Mouse (Mus musculus): ENCODE results near the gene Spint2. TPM values are rescaled to one million over a fixed set of nuclear protein-coding genes. Genes with fewer than 3 reads are reported as not detected.
A peak's percentile ranks its signal among the peaks of the same experiment; 100 is the strongest.
"Not testable (repeated sequence)": the region's sequence is repeated elsewhere in the genome, so short reads cannot be mapped to it uniquely, and the experiment has no call there.

Spint2 gene
- polyA plus RNA-seq, 1 experiment from 2014 or later = 18.3 TPM

DNA sequence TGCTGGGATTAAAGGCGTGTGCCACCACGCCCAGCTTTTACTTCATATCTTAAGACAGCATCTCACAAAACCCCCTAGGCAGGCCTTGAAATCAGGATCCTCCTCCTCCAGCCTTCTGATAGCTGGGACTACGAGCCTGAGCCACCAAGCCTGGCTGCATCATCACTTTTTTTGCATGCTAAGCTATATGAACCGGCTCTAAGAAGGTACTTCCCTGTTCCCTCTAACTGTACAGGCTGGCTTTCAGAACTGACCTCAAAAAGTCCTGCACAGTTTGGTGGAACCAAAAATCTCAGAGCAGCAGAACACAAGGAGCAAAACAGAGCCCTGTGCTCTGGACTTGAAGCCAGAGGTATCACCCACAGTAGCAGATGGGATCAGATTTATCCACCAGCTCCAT is 53.5 kb downstream of the Spint2 start:
- WGBS = 79% methylated on average over 4 of the region's 4 CpGs
- Histone ChIP-seq H3K36me3 (ENCODE audit: control insufficient read depth, insufficient read depth, low read length) (no peaks in the 10 kb centered on the region), H3K4me2 (no peak overlapping the region), H3K4me3 (ENCODE audit: low read depth, low read length) (no peak overlapping the region), H3K9me3 (ENCODE audit: control insufficient read depth, low read length) (no peaks in the 10 kb centered on the region), H3K27ac (ENCODE audit: low read depth, low read length) (no peak overlapping the region), H3K4me1 (ENCODE audit: control insufficient read depth, insufficient read depth, low read length) (peaks cover 14% of the 10 kb centered on the region), H3K27me3 (ENCODE audit: control insufficient read depth, insufficient read depth, low read length) (peaks cover 23% of the 10 kb centered on the region), H3K9ac (ENCODE audit: low read length) (no peak overlapping the region)
- DNase-seq (ENCODE audit: low spot score, missing footprints) (no peak), ATAC-seq (ENCODE audit: low FRiP score) (no peak)

DNA sequence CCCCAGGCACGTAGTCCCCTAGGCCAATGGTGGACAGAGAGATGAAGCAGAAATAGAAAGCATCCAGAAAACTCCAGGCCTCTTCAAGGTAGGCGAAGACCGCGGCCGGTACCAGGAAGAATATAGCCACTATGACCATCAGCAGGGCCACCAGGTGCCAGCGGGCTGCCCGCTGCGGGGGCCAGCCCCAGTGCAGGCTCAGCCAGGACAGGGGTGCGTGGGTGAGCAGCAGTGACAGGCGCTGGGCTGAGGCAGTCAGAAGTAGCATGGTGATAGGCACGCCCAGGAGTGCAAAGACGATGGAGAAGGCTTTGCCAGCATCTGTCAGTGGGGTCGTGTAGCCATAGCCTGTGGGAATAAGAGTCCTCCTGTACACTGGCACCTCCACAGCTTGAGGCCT is 56.2 kb downstream of the Spint2 start:
- ATAC-seq (ENCODE audit: low FRiP score) (no peak), DNase-seq (ENCODE audit: low spot score, missing footprints) (no peak)
- H3K27me3 ChIP-seq (ENCODE audit: control insufficient read depth, insufficient read depth, low read length) = peaks cover under 1% of the 10 kb centered on the region
- H3K4me2 ChIP-seq = peak overlapping the region; percentile 36; the same call in 1 of the 2 replicates
- 73% methylated on average over 13 of the region's 13 CpGs for WGBS
- H3K9ac ChIP-seq (ENCODE audit: low read length) = 0 out of 2 replicates have a peak overlapping the region, but pooled peaks have one; percentile 44
- H3K4me1 ChIP-seq (ENCODE audit: control insufficient read depth, insufficient read depth, low read length) = peaks cover 8% of the 10 kb centered on the region; the same call in 1 of the 2 replicates
- H3K27ac ChIP-seq (ENCODE audit: low read depth, low read length) = no peak overlapping the region
- no peaks in the 10 kb centered on the region for H3K9me3 ChIP-seq (ENCODE audit: control insufficient read depth, low read length)
- H3K4me3 ChIP-seq (ENCODE audit: low read depth, low read length) = no peak overlapping the region
- H3K36me3 ChIP-seq (ENCODE audit: control insufficient read depth, insufficient read depth, low read length) = no peaks in the 10 kb centered on the region

DNA sequence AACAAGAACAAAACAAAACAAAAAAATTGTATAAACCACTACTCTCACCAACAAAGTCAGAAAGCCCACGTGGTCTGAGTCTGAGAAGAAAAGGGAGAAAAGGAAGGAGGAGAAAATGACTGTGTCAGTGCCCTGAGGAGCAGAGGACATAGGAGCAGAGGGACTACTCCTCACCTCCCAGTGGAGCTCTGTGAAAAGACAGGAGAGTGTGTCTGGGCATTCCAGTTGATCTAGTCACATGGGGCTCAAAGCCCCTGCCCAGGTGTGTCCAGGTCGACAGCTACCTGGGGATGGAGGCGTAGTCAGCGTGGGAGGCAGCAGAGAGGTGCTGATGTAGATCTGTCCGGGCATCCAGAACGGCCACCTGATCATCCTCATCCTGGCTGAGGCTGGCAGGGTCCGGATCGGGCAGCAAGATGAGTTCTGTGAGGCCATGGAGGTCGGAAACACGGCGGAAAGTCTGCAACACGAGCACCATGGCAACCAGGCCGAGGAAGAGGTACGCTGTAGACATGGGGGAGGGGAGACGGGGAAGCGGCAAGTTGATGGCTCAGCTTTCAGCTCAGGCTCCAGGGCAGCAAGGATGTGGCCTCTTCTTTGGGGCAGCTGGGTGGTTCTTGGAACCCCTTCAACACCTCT is 56.8 kb downstream of the Spint2 start:
- Histone ChIP-seq H3K4me2 (peak overlapping the region; percentile 36; the same call in 1 of the 2 replicates), H3K9ac (ENCODE audit: low read length) (peak overlapping the region; percentile 44; the same call in 1 of the 2 replicates), H3K4me1 (ENCODE audit: control insufficient read depth, insufficient read depth, low read length) (peaks cover 8% of the 10 kb centered on the region; the same call in 1 of the 2 replicates), H3K36me3 (ENCODE audit: control insufficient read depth, insufficient read depth, low read length) (no peaks in the 10 kb centered on the region), H3K27ac (ENCODE audit: low read depth, low read length) (no peak overlapping the region), H3K4me3 (ENCODE audit: low read depth, low read length) (0 out of 2 replicates have a peak overlapping the region, but pooled peaks have one; percentile 5), H3K9me3 (ENCODE audit: control insufficient read depth, low read length) (no peaks in the 10 kb centered on the region; the same call in 1 of the 2 replicates), H3K27me3 (ENCODE audit: control insufficient read depth, insufficient read depth, low read length) (no peaks in the 10 kb centered on the region)
- DNase-seq (ENCODE audit: low spot score, missing footprints) (peak; percentile 83), ATAC-seq (ENCODE audit: low FRiP score) (peak; percentile 42; the same call in 1 of the 2 replicates)
- 10% methylated on average over 16 of the region's 16 CpGs for WGBS

DNA sequence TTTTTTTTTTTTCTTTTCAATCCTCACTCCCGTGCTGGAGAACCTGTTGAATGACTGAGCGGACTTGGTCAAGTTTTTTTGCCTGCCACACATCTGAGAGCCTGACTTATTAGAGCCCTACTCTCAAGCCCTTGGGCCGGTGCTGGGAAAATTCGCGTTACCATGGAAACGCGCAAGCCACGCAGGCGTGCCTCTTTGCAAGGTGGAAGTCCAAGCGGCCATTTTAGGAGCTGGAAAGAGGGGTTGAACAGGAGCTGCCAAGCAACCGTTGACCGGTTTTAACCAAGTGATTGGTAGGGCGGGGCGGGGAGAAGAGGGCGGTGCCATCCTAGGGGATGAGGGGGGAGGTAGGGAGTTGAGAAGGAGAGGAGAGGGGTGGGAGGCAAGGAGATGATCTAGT is 66.9 kb downstream of the Spint2 start:
- peaks cover 4% of the 10 kb centered on the region; the same call in 1 of the 2 replicates for H3K9me3 ChIP-seq (ENCODE audit: control insufficient read depth, low read length)
- H3K27ac ChIP-seq (ENCODE audit: low read depth, low read length) = no peak overlapping the region
- H3K9ac ChIP-seq (ENCODE audit: low read length) = no peak overlapping the region
- 46% methylated on average over 15 of the region's 15 CpGs for WGBS
- no peaks in the 10 kb centered on the region for H3K4me1 ChIP-seq (ENCODE audit: control insufficient read depth, insufficient read depth, low read length)
- no peaks in the 10 kb centered on the region for H3K36me3 ChIP-seq (ENCODE audit: control insufficient read depth, insufficient read depth, low read length)
- H3K27me3 ChIP-seq (ENCODE audit: control insufficient read depth, insufficient read depth, low read length) = peaks cover 12% of the 10 kb centered on the region
- no peak overlapping the region for H3K4me3 ChIP-seq (ENCODE audit: low read depth, low read length)
- ATAC-seq (ENCODE audit: low FRiP score) = no peak
- H3K4me2 ChIP-seq = no peak overlapping the region
- DNase-seq (ENCODE audit: low spot score, missing footprints) = no peak

DNA sequence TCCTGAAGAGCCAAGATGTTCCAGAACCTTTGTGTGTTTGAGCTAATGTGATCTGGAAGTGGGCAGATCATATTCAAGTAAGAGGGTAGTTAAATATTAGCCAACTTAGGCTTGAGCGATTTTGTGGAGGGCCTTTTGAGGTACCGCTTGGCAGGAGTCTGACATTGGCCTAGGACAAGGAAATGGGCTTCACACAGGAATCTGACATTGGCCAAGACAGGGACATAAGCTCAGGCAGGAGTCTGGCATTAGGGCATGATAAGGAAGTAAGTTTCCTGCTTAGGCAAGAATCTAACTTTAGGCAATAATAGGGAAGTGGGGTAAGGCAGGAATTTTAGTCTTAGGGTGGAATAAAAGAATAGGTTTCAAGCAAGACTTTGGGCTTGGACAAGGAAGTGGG is 67.5 kb downstream of the Spint2 start:
- Histone ChIP-seq H3K4me1 (ENCODE audit: control insufficient read depth, insufficient read depth, low read length) (no peaks in the 10 kb centered on the region), H3K9ac (ENCODE audit: low read length) (no peak overlapping the region), H3K4me3 (ENCODE audit: low read depth, low read length) (no peak overlapping the region), H3K27ac (ENCODE audit: low read depth, low read length) (no peak overlapping the region), H3K9me3 (ENCODE audit: control insufficient read depth, low read length) (peaks cover 3% of the 10 kb centered on the region; the same call in 1 of the 2 replicates), H3K4me2 (no peak overlapping the region), H3K36me3 (ENCODE audit: control insufficient read depth, insufficient read depth, low read length) (no peaks in the 10 kb centered on the region), H3K27me3 (ENCODE audit: control insufficient read depth, insufficient read depth, low read length) (peaks cover 12% of the 10 kb centered on the region)
- whole genome bisulfite sequencing = 65% methylated on average over 2 of the region's 2 CpGs
- no peak for ATAC-seq (ENCODE audit: low FRiP score)
- DNase-seq (ENCODE audit: low spot score, missing footprints) = peak; percentile 86

DNA sequence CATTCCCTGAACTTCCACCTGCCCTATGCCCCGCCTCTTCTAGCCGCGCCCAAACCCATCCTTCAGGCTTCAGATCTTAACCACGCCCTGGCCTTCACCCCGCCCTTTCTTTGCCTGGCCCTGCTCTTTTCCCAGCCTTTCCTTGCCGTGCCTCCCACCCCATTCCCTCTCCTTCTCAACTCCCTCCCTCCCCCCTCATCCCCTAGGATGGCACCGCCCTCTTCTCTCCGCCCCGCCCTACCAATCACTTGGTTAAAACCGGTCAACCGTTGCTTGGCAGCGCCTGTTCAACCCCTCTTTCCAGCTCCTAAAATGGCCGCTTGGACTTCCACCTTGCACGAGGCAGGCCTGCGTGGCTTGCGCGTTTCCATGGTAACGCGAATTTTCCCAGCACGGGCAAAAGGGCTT is 68.0 kb downstream of the Spint2 start, which contains the start of gene Catsperg1:
TSS of gene Catsperg1 (minus strand) at position 361 of the 408 bp plus-strand sequence.
- Histone ChIP-seq H3K4me1 (ENCODE audit: control insufficient read depth, insufficient read depth, low read length) (no peaks in the 10 kb centered on the region), H3K27me3 (ENCODE audit: control insufficient read depth, insufficient read depth, low read length) (peaks cover 12% of the 10 kb centered on the region), H3K36me3 (ENCODE audit: control insufficient read depth, insufficient read depth, low read length) (no peaks in the 10 kb centered on the region), H3K9me3 (ENCODE audit: control insufficient read depth, low read length) (no peaks in the 10 kb centered on the region), H3K4me3 (ENCODE audit: low read depth, low read length) (peak within 1 kb of the TSS; percentile 14; the same call in 1 of the 2 replicates), H3K27ac (ENCODE audit: low read depth, low read length) (no peak within 1 kb of the TSS), H3K4me2 (peak within 1 kb of the TSS; percentile 37), H3K9ac (ENCODE audit: low read length) (no peak within 1 kb of the TSS)
- whole genome bisulfite sequencing = 3% methylated on average over 20 of the region's 20 CpGs
- ATAC-seq (ENCODE audit: low FRiP score) (peak; percentile 86), DNase-seq (ENCODE audit: low spot score, missing footprints) (peak; percentile 97)

DNA sequence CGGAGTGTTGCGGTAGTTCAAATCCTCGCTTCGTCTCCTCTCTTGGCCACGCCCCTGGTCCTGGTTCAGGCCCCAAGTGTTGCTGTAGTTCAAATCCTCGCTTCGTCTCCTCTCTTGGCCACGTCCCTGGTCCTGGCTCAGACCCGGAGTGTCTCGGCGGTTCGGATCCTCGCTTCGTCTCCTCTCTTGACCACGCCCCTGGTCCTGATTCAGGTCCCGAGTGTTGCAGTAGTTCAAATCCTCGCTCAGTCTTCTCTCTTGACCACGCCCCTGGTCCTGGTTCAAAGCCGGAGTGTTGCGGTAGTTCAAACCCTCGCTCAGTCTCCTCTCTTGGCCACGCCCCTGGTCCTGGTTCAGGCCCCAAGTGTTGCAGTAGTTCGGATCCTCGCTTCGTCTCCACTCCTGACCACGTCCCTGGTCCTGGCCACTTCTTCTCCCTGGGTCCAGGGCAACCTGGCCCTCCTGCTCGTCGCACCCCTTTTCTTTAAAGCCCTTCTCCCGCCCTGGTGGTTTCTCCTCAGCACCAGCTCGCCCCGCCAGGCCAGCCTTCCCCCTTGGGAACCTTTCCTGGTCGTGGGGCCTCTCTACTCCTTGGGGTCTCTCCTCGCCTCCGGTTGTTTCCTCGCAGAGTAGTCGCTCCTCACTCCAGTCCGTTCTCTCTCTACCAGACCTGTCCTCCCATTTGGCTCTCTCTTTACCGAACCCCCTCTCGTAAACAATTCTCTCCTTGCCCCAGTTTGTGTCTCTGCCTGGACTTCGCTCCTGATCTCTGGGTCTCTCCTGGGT is 68.7 kb downstream of the Spint2 start:
- H3K9ac ChIP-seq (ENCODE audit: low read length) = not testable (repeated sequence)

DNA sequence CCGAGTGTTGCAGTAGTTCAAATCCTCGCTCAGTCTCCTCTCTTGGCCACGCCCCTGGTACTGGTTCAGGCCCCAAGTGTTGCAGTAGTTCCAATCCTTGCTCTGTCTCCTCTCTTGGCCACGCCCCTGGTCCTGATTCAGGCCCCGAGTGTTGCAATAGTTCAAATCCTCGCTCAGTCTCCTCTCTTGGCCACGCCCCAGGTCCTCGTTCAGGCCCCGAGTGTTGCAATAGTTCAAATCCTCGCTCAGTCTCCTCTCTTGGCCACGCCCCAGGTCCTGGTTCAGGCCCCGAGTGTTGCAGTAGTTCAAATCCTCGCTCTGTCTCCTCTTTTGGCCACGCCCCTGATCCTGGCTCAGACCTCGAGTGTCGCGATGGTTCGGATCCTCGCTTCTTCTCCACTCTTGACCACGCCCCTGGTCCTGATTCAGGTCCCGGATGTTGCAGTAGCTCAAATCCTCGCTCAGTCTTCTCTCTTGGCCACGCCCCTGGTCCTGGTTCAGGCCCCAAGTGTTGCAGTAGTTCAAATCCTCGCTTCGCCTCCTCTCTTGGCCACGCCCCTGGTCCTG is 69.4 kb downstream of the Spint2 start:
- WGBS = 10% methylated on average over 26 of the region's 26 CpGs
- ATAC-seq (ENCODE audit: low FRiP score) (no peak), DNase-seq (ENCODE audit: low spot score, missing footprints) (peak; percentile 89)
- no peaks in the 10 kb centered on the region for H3K9me3 ChIP-seq (ENCODE audit: control insufficient read depth, low read length)
- H3K9ac ChIP-seq (ENCODE audit: low read length) = no peak overlapping the region
- H3K4me2 ChIP-seq = no peak overlapping the region
- no peak overlapping the region for H3K4me3 ChIP-seq (ENCODE audit: low read depth, low read length)
- no peaks in the 10 kb centered on the region for H3K4me1 ChIP-seq (ENCODE audit: control insufficient read depth, insufficient read depth, low read length)
- H3K27ac ChIP-seq (ENCODE audit: low read depth, low read length) = no peak overlapping the region
- no peaks in the 10 kb centered on the region for H3K36me3 ChIP-seq (ENCODE audit: control insufficient read depth, insufficient read depth, low read length)
- peaks cover 12% of the 10 kb centered on the region for H3K27me3 ChIP-seq (ENCODE audit: control insufficient read depth, insufficient read depth, low read length)

More for the DNA sequence above, 68.7 kb downstream of the Spint2 start:
- ATAC-seq (ENCODE audit: low FRiP score) (peak; percentile 12), DNase-seq (ENCODE audit: low spot score, missing footprints) (peak; percentile 84)
- not testable (repeated sequence) for H3K27ac ChIP-seq (ENCODE audit: low read depth, low read length); H3K36me3 ChIP-seq (ENCODE audit: control insufficient read depth, insufficient read depth, low read length); H3K9me3 ChIP-seq (ENCODE audit: control insufficient read depth, low read length); H3K4me3 ChIP-seq (ENCODE audit: low read depth, low read length); H3K4me1 ChIP-seq (ENCODE audit: control insufficient read depth, insufficient read depth, low read length)
- Histone ChIP-seq H3K4me2 (peak overlapping the region; percentile 37), H3K27me3 (ENCODE audit: control insufficient read depth, insufficient read depth, low read length) (peaks cover 12% of the 10 kb centered on the region)
- 15% methylated on average over 40 of the region's 40 CpGs for WGBS

Data from midbrain, embryonic 11.5 days (tissue).